Mouse (Mus musculus) layer of hippocampus, postnatal 10 days (tissue): ENCODE results near the gene Olfml1. TPM values are rescaled to one million over a fixed set of nuclear protein-coding genes. Genes with fewer than 3 reads are reported as not detected.

Experiments
- total RNA-seq, 2 experiments: library from RNA; stranded (reverse); gene quantifications; 2 replicates each; pipeline ENCODE4 v1.2.3; 2021

The Olfml1 gene
- total RNA-seq, 2 experiments from 2014 or later = 7.9 to 9.4 TPM

Other genes starting within 250 kb of the Olfml1 start
- 1 to 10 TPM; 9.0 to 9.8 TPM for gene Syt9, start 196.7 kb upstream of the Olfml1 start, total RNA-seq
- gene Ppfibp2, start 27.8 kb downstream of the Olfml1 start, total RNA-seq = 1 to 10 TPM; 3.5 to 4.5 TPM
- gene 5330417H12Rik, start 57.7 kb downstream of the Olfml1 start, total RNA-seq = not detected
- under 1 TPM in 1 of 2 experiments, not detected in 1; 0.30 TPM for gene Cyb5r2, start 190.6 kb downstream of the Olfml1 start, total RNA-seq
- not detected for gene Ovch2, start 233.8 kb downstream of the Olfml1 start, total RNA-seq
- not detected for gene Olfr467, start 244.8 kb downstream of the Olfml1 start, total RNA-seq